Mouse (Mus musculus) liver, embryonic 13.5 days (tissue): ENCODE results near the gene Gm10203. TPM values are rescaled to one million over a fixed set of nuclear protein-coding genes. Genes with fewer than 3 reads are reported as not detected.

Source experiments
- ATAC-seq: fragments of 200-750 bp; cut with Nextera tagmentation; 2 replicates; pipeline ENCODE4 v1.8.0; 2017; ENCODE audit warnings: low read depth, mild to moderate bottlenecking, moderate number of reproducible peaks, moderate library complexity
- DNase-seq: peaks from one replicate; pipeline ENCODE4 v3.0.0; 2022
- H3K27ac ChIP-seq: fragments of 300-500 bp; sonication (generic); 2 replicates; pipeline ENCODE4 v1.5.1; 2015; ENCODE audit warnings: moderate library complexity, mild to moderate bottlenecking, inconsistent platforms
- H3K27me3 ChIP-seq: fragments of 300-500 bp; sonication (generic); 2 replicates; pipeline ENCODE4 v1.6.1; 2015; ENCODE audit warnings: mild to moderate bottlenecking, inconsistent platforms
- H3K36me3 ChIP-seq: fragments of 300-500 bp; sonication (generic); 2 replicates; pipeline ENCODE4 v1.6.1; 2015; ENCODE audit warnings: mild to moderate bottlenecking, inconsistent platforms
- H3K4me1 ChIP-seq: fragments of 300-500 bp; sonication (generic); replicated peaks from 2 replicates; pipeline ENCODE4 v1.6.1; 2015; ENCODE audit warnings: inconsistent platforms
- H3K4me2 ChIP-seq: fragments of 300-500 bp; sonication (generic); 2 replicates; pipeline ENCODE4 v1.6.1; 2015; ENCODE audit warnings: inconsistent platforms, mild to moderate bottlenecking, moderate library complexity
- H3K4me3 ChIP-seq: fragments of 300-500 bp; sonication (generic); replicated peaks from 2 replicates; pipeline ENCODE4 v1.5.1; 2015; ENCODE audit warnings: mild to moderate bottlenecking, inconsistent platforms
- H3K9ac ChIP-seq: fragments of 300-500 bp; sonication (generic); 2 replicates; pipeline ENCODE4 v1.6.1; 2015; ENCODE audit warnings: mild to moderate bottlenecking, inconsistent platforms
- H3K9me3 ChIP-seq: fragments of 300-500 bp; sonication (generic); replicated peaks from 2 replicates; pipeline ENCODE4 v1.6.1; 2016; ENCODE audit warnings: inconsistent platforms
- WGBS: fragments of 180-500 bp; shearing (Covaris S2); methylation state at CpG from one replicate; pipeline ENCODE4 v1.1.7; 2015; ENCODE audit not compliant: insufficient replicate concordance; 5-methylcytosine and 5-hydroxymethylcytosine counted together
- polyA plus RNA-seq: library from polyadenylated mRNA; unstranded; fragments of >200 nt; fragmentation: Nextera tagmentation; extraction: Ambion mirVana; gene quantifications from 2 replicates; pipeline ENCODE4 v1.2.1, GENCODE M21; 2015

The Gm10203 gene
- polyA plus RNA-seq, 1 experiment from 2014 or later: not detected

- WGBS: 48% methylated on average over 6 of the region's 6 CpGs
- DNase-seq: no peak
- Histone ChIP-seq H3K4me3 (no peak overlapping the region), H3K9me3 (no peaks in the 10 kb centered on the region), H3K27me3 (no peaks in the 10 kb centered on the region), H3K4me2 (no peak overlapping the region), H3K4me1 (peaks cover 19% of the 10 kb centered on the region), H3K36me3 (no peaks in the 10 kb centered on the region), H3K27ac (no peak overlapping the region), H3K9ac (no peak overlapping the region)
- no peak for ATAC-seq
Observed at GRCm38 (mm10) chr6:149135631-149136030, 5.7 kb downstream of the Gm10203 start.

- no peak for ATAC-seq
- Histone ChIP-seq H3K4me1 (peaks cover 33% of the 10 kb centered on the region), H3K9ac (no peak overlapping the region), H3K27ac (no peak overlapping the region), H3K36me3 (no peaks in the 10 kb centered on the region), H3K4me2 (no peak overlapping the region), H3K9me3 (no peaks in the 10 kb centered on the region), H3K27me3 (no peaks in the 10 kb centered on the region), H3K4me3 (no peak overlapping the region)
- no peak for DNase-seq
- 37% methylated on average over 2 of the region's 2 CpGs for WGBS
Observed at GRCm38 (mm10) chr6:149137936-149138335, 8.0 kb downstream of the Gm10203 start.

- Histone ChIP-seq H3K27ac (no peak overlapping the region), H3K4me1 (peaks cover 35% of the 10 kb centered on the region), H3K36me3 (peaks cover 2% of the 10 kb centered on the region), H3K4me3 (no peak overlapping the region), H3K27me3 (no peaks in the 10 kb centered on the region), H3K4me2 (no peak overlapping the region), H3K9ac (no peak overlapping the region), H3K9me3 (no peaks in the 10 kb centered on the region)
- WGBS: 67% methylated on average over 3 of the region's 3 CpGs
- ATAC-seq (no peak), DNase-seq (no peak)
Observed at GRCm38 (mm10) chr6:149139011-149139410, 9.0 kb downstream of the Gm10203 start.

- Histone ChIP-seq H3K9me3 (no peaks in the 10 kb centered on the region), H3K27ac (no peak within 1 kb of the TSS), H3K4me1 (peaks cover 31% of the 10 kb centered on the region), H3K36me3 (peaks cover 7% of the 10 kb centered on the region), H3K9ac (no peak within 1 kb of the TSS), H3K27me3 (no peaks in the 10 kb centered on the region), H3K4me3 (no peak within 1 kb of the TSS), H3K4me2 (no peak within 1 kb of the TSS)
- 32% methylated on average over 1 of the region's 1 CpGs for WGBS
- no peak for DNase-seq
- ATAC-seq: no peak
Observed at GRCm38 (mm10) chr6:149139471-149139870, 9.5 kb downstream of the Gm10203 start, which contains the start of gene Etfbkmt. TSS of gene Etfbkmt (plus strand) at chr6:149139849.

- H3K4me2 ChIP-seq: peak overlapping the region; percentile 76
- peaks cover 17% of the 10 kb centered on the region for H3K36me3 ChIP-seq
- H3K9ac ChIP-seq: peak overlapping the region; percentile 83
- 2% methylated on average over 36 of the region's 36 CpGs for WGBS
- peak overlapping the region; percentile 78 for H3K27ac ChIP-seq
- peak overlapping the region; percentile 69 for H3K4me3 ChIP-seq
- no peaks in the 10 kb centered on the region for H3K27me3 ChIP-seq
- H3K4me1 ChIP-seq: peaks cover 20% of the 10 kb centered on the region
- DNase-seq: peak; percentile 86
- no peaks in the 10 kb centered on the region for H3K9me3 ChIP-seq
- ATAC-seq: peak; percentile 99
Observed at GRCm38 (mm10) chr6:149141393-149142173, 11.6 kb downstream of the Gm10203 start.

- WGBS: 71% methylated on average over 1 of the region's 1 CpGs
- H3K4me3 ChIP-seq: no peak overlapping the region
- no peak overlapping the region for H3K9ac ChIP-seq
- peaks cover 26% of the 10 kb centered on the region for H3K4me1 ChIP-seq
- DNase-seq (no peak), ATAC-seq (no peak)
- H3K4me2 ChIP-seq: no peak overlapping the region
- H3K36me3 ChIP-seq: peaks cover 17% of the 10 kb centered on the region
- H3K27ac ChIP-seq: no peak overlapping the region
- H3K27me3 ChIP-seq: no peaks in the 10 kb centered on the region
- H3K9me3 ChIP-seq: no peaks in the 10 kb centered on the region
Observed at GRCm38 (mm10) chr6:149145143-149145542, 15.2 kb downstream of the Gm10203 start.

- WGBS: 71% methylated on average over 7 of the region's 7 CpGs
- no peak overlapping the region for H3K27ac ChIP-seq
Observed at GRCm38 (mm10) chr6:149148436-149149229, 18.7 kb downstream of the Gm10203 start.

GRCm38 (mm10) chr6:149152119-149152518 lies 22.1 kb downstream of the Gm10203 start:
- no peaks in the 10 kb centered on the region for H3K27me3 ChIP-seq
- H3K9ac ChIP-seq: no peak overlapping the region
- DNase-seq (no peak), ATAC-seq (no peak)
- H3K4me3 ChIP-seq: no peak overlapping the region
- H3K9me3 ChIP-seq: no peaks in the 10 kb centered on the region
- 71% methylated on average over 2 of the region's 2 CpGs for WGBS
- peaks cover 28% of the 10 kb centered on the region for H3K4me1 ChIP-seq
- H3K4me2 ChIP-seq: no peak overlapping the region
- no peak overlapping the region for H3K27ac ChIP-seq
- no peaks in the 10 kb centered on the region for H3K36me3 ChIP-seq

More at GRCm38 (mm10) chr6:149148436-149149229, 18.7 kb downstream of the Gm10203 start:
- Histone ChIP-seq H3K9me3 (no peaks in the 10 kb centered on the region), H3K4me3 (no peak overlapping the region), H3K9ac (no peak overlapping the region), H3K4me1 (peaks cover 6% of the 10 kb centered on the region), H3K4me2 (no peak overlapping the region), H3K36me3 (peaks cover 17% of the 10 kb centered on the region), H3K27me3 (no peaks in the 10 kb centered on the region)
- no peak for ATAC-seq
- no peak for DNase-seq

- ATAC-seq (no peak), DNase-seq (no peak)
- WGBS: 46% methylated on average over 6 of the region's 6 CpGs
- Histone ChIP-seq H3K9me3 (no peaks in the 10 kb centered on the region), H3K4me1 (peaks cover 25% of the 10 kb centered on the region), H3K4me2 (no peak overlapping the region), H3K27ac (no peak overlapping the region), H3K4me3 (no peak overlapping the region), H3K27me3 (no peaks in the 10 kb centered on the region), H3K36me3 (no peaks in the 10 kb centered on the region), H3K9ac (no peak overlapping the region)
Observed at GRCm38 (mm10) chr6:149153473-149154115, 23.6 kb downstream of the Gm10203 start.

GRCm38 (mm10) chr6:149154116-149155030 lies 24.4 kb downstream of the Gm10203 start:
- no peaks in the 10 kb centered on the region for H3K36me3 ChIP-seq
- H3K4me1 ChIP-seq: peaks cover 22% of the 10 kb centered on the region
- no peak overlapping the region for H3K9ac ChIP-seq
- no peaks in the 10 kb centered on the region for H3K9me3 ChIP-seq
- ATAC-seq: 0 out of 2 replicates have a peak, but pooled peaks have one; percentile 21
- H3K4me3 ChIP-seq: no peak overlapping the region
- H3K27ac ChIP-seq: no peak overlapping the region
- no peaks in the 10 kb centered on the region for H3K27me3 ChIP-seq
- H3K4me2 ChIP-seq: no peak overlapping the region
- no peak for DNase-seq
- WGBS: 33% methylated on average over 8 of the region's 8 CpGs
